Comparison of ENCODE assay signal across 24 mouse cellular contexts in genomic region chr12:9156794-9157193, GRCm38 (mm10).
"Had no signal": no experiment of that assay in that cellular context is flagged by ENCODE, and none has a peak within 500 bp of the region (broad histone marks: within the 10 kb centered on the region; RNA-seq: fewer than 3 reads in every experiment).

No protein-coding gene starts in this region.

- H3K4me2 ChIP-seq: kidney, embryonic 15.5 days; limb, embryonic 13.5 days; liver, embryonic 12.5 days; liver, embryonic 15.5 days; lung, embryonic 15.5 days; midbrain, embryonic 13.5 days; stomach, embryonic 15.5 days had no signal

- H3K4me3 ChIP-seq: kidney, embryonic 15.5 days; limb, embryonic 10.5 days; limb, embryonic 13.5 days; liver, embryonic 12.5 days; liver, embryonic 15.5 days; lung, embryonic 15.5 days; megakaryocyte, embryonic 14.5 days; midbrain, embryonic 10.5 days; midbrain, embryonic 13.5 days; stomach, embryonic 15.5 days had no signal

- DNase-seq: kidney, adult 18-20 months; kidney, postnatal 4 days; layer of hippocampus, adult 9-11 months; liver; lung, adult 18-20 months; lung, postnatal 10 days; lung, postnatal 36 days; right cerebral cortex, adult 18-20 months; right cerebral cortex, postnatal 14 days; right cerebral cortex, postnatal 4 days; spleen, adult 18-20 months; thymus, postnatal 25 days had no signal

- H3K4me1 ChIP-seq: kidney, embryonic 15.5 days; limb, embryonic 10.5 days; limb, embryonic 13.5 days; liver, embryonic 12.5 days; liver, embryonic 15.5 days; lung, embryonic 15.5 days; megakaryocyte, embryonic 14.5 days; midbrain, embryonic 10.5 days; midbrain, embryonic 13.5 days; stomach, embryonic 15.5 days had no signal

- ATAC-seq: intestine, embryonic 16.5 days; liver, embryonic 12.5 days; midbrain, embryonic 13.5 days; midbrain, embryonic 16.5 days had no signal

- H3K27ac ChIP-seq: kidney, embryonic 15.5 days; limb, embryonic 10.5 days; limb, embryonic 13.5 days; liver, embryonic 12.5 days; liver, embryonic 15.5 days; lung, embryonic 15.5 days; midbrain, embryonic 10.5 days; midbrain, embryonic 13.5 days; stomach, embryonic 15.5 days had no signal

- H3K9me3 ChIP-seq: kidney, embryonic 15.5 days; limb, embryonic 10.5 days; liver, embryonic 12.5 days; liver, embryonic 15.5 days; lung, embryonic 15.5 days; megakaryocyte, embryonic 14.5 days; midbrain, embryonic 10.5 days; midbrain, embryonic 13.5 days; stomach, embryonic 15.5 days had no signal

- H3K27me3 ChIP-seq: kidney, embryonic 15.5 days; limb, embryonic 13.5 days; liver, embryonic 12.5 days; liver, embryonic 15.5 days; lung, embryonic 15.5 days; megakaryocyte, embryonic 14.5 days; midbrain, embryonic 13.5 days; stomach, embryonic 15.5 days had no signal

- H3K9ac ChIP-seq: kidney, embryonic 15.5 days; limb, embryonic 13.5 days; liver, embryonic 12.5 days; liver, embryonic 15.5 days; lung, embryonic 15.5 days; midbrain, embryonic 13.5 days; stomach, embryonic 15.5 days had no signal

- H3K36me3 ChIP-seq: kidney, embryonic 15.5 days; limb, embryonic 10.5 days; limb, embryonic 13.5 days; liver, embryonic 12.5 days; liver, embryonic 15.5 days; lung, embryonic 15.5 days; midbrain, embryonic 10.5 days; midbrain, embryonic 13.5 days; stomach, embryonic 15.5 days had no signal
